In the genomic region with DNA sequence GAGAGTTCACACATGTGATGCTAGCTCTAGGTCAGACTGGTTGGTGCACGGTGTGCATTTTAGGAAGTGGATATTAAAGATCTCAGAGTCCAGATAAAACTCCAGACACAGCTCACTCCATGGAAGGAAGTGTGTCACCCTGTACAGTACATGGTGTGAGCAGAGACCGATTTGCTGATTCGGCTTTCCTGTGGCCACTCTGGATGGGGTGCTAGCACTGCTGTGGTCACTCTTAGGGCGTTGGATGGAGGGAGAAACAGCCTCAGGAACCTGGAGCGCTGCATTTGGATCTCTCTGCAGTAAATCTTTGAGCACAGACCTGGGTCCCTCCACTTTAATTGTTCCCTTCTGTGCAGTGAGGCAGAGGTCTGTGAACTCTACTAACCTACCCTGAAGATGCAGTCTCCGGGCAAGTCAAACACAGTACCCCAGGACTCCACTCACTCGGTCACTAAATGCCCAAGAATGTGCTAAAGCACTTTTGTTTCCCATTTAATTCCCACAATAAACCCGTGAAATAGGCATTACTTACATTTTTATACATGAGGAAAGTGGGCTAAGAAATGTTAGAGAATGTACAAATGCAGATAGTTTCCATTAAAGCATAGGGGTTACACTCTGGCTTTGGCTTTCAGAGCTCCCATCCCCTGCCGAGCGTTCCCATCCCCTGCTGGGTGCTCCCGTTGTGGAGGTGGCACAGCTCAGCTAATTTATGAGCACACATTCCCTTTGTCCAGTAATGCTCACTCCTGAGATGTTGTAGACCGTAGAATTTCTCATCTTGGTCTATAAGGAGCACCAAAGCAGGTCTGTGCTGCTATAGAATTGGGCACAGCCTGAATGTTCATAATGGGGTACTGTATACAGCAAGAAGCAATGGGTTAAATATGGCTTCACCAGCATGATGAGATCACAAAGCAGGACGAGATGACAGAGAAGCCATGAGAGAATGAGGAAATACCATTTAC, we compare ENCODE assay signal across 36 mouse cellular contexts. TPM values are rescaled to one million over a fixed set of nuclear protein-coding genes. Genes with fewer than 3 reads are reported as not detected.
DNase-seq lines count a peak whose midpoint lies in the region; ATAC-seq and TF ChIP-seq lines count a peak whose summit lies in the region.
"Had no signal": no experiment of that assay in that cellular context is flagged by ENCODE, and none has a peak within 500 bp of the region (broad histone marks: within the 10 kb centered on the region; RNA-seq: fewer than 3 reads in every experiment).

No protein-coding gene starts in this region.

- no peak overlapping the region for H3K4me3 ChIP-seq in neural tube, embryonic 11.5 days (ENCODE audit: low read depth, low read length)
- H3K4me3 ChIP-seq in hindbrain, postnatal 0 days (ENCODE audit: low read length) = no peak overlapping the region
- peak overlapping the region; percentile 18 for H3K4me3 ChIP-seq in neural tube, embryonic 15.5 days (replicated peaks)
- H3K4me3 ChIP-seq: embryonic facial prominence, embryonic 10.5 days; embryonic facial prominence, embryonic 15.5 days; heart, adult 2 months; heart, embryonic 12.5 days; kidney, embryonic 15.5 days; layer of hippocampus, adult 2 months; left cerebral cortex, adult 2 months; limb, embryonic 13.5 days; lung, embryonic 15.5 days had no signal

- H3K36me3 ChIP-seq in neural tube, embryonic 11.5 days (ENCODE audit: control insufficient read depth, insufficient read depth, low read length) = no peaks in the 10 kb centered on the region
- H3K36me3 ChIP-seq in hindbrain, postnatal 0 days (ENCODE audit: insufficient read depth, low read length) = no peaks in the 10 kb centered on the region
- no peaks in the 10 kb centered on the region for H3K36me3 ChIP-seq in neural tube, embryonic 15.5 days
- H3K36me3 ChIP-seq: embryonic facial prominence, embryonic 10.5 days; embryonic facial prominence, embryonic 15.5 days; heart, embryonic 12.5 days; kidney, embryonic 15.5 days; limb, embryonic 13.5 days; lung, embryonic 15.5 days had no signal

- H3K9me3 ChIP-seq in neural tube, embryonic 11.5 days (ENCODE audit: control insufficient read depth, low read length) = no peaks in the 10 kb centered on the region
- no peaks in the 10 kb centered on the region for H3K9me3 ChIP-seq in hindbrain, postnatal 0 days (ENCODE audit: low read length)
- no peaks in the 10 kb centered on the region for H3K9me3 ChIP-seq in neural tube, embryonic 15.5 days (replicated peaks)
- H3K9me3 ChIP-seq: embryonic facial prominence, embryonic 10.5 days; embryonic facial prominence, embryonic 15.5 days; heart, embryonic 12.5 days; kidney, embryonic 15.5 days; limb, embryonic 13.5 days; lung, embryonic 15.5 days had no signal

- TF ChIP-seq CTCF in hindbrain, postnatal 0 days (IDR thresholded peaks at IDR 0.05; ENCODE audit: low read depth) = no peak

- 39% methylated on average over 13 of the region's 13 CpGs for WGBS in neural tube, embryonic 11.5 days
- 46% methylated on average over 13 of the region's 13 CpGs for WGBS in hindbrain, postnatal 0 days
- 27% methylated on average over 13 of the region's 13 CpGs for WGBS in neural tube, embryonic 15.5 days

- no peaks in the 10 kb centered on the region; the same call in 1 of the 2 replicates for H3K4me1 ChIP-seq in neural tube, embryonic 11.5 days (ENCODE audit: control insufficient read depth, insufficient read depth, low read length)
- H3K4me1 ChIP-seq in hindbrain, postnatal 0 days (ENCODE audit: insufficient read depth, low read length) = peaks cover 11% of the 10 kb centered on the region
- H3K4me1 ChIP-seq in neural tube, embryonic 15.5 days = peaks cover 21% of the 10 kb centered on the region

- H3K27ac ChIP-seq in neural tube, embryonic 11.5 days (ENCODE audit: low read depth, low read length) = no peak overlapping the region
- H3K27ac ChIP-seq in hindbrain, postnatal 0 days = no peak overlapping the region
- H3K27ac ChIP-seq in neural tube, embryonic 15.5 days (replicated peaks) = no peak overlapping the region
- H3K27ac ChIP-seq: embryonic facial prominence, embryonic 10.5 days; embryonic facial prominence, embryonic 15.5 days; heart, adult 2 months; kidney, embryonic 15.5 days; layer of hippocampus, adult 2 months; left cerebral cortex, adult 2 months; limb, embryonic 13.5 days; lung, embryonic 15.5 days had no signal

- H3K27me3 ChIP-seq in neural tube, embryonic 11.5 days (ENCODE audit: control insufficient read depth, insufficient read depth, low read length) = 0 out of 2 replicates have a peak, but pooled peaks cover 4% of the 10 kb centered on the region
- H3K27me3 ChIP-seq in hindbrain, postnatal 0 days (ENCODE audit: insufficient read depth, low read length) = 0 out of 2 replicates have a peak, but pooled peaks cover 5% of the 10 kb centered on the region
- peaks cover 8% of the 10 kb centered on the region; the same call in 1 of the 2 replicates for H3K27me3 ChIP-seq in neural tube, embryonic 15.5 days (replicated peaks)

- ATAC-seq in frontal cortex, adult (ENCODE audit: low TSS enrichment) = peak; percentile 39
- ATAC-seq in neural tube, embryonic 11.5 days (ENCODE audit: insufficient read depth, low FRiP score, low TSS enrichment) = peak; percentile 90
- ATAC-seq in hindbrain, postnatal 0 days = no peak
- ATAC-seq in neural tube, embryonic 15.5 days (ENCODE audit: low FRiP score) = peak; percentile 51
- ATAC-seq: forebrain, embryonic 14.5 days had no signal

- no peak overlapping the region for H3K9ac ChIP-seq in neural tube, embryonic 11.5 days (ENCODE audit: low read length)
- no peak overlapping the region for H3K9ac ChIP-seq in hindbrain, postnatal 0 days (replicated peaks; ENCODE audit: low read length)
- 0 out of 2 replicates have a peak overlapping the region, but pooled peaks have one; percentile 5 for H3K9ac ChIP-seq in neural tube, embryonic 15.5 days (replicated peaks)
- H3K9ac ChIP-seq: embryonic facial prominence, embryonic 15.5 days; heart, embryonic 12.5 days; kidney, embryonic 15.5 days; limb, embryonic 13.5 days; lung, embryonic 15.5 days had no signal

- H3K4me2 ChIP-seq in neural tube, embryonic 11.5 days (ENCODE audit: low read depth) = no peak overlapping the region
- peak overlapping the region; percentile 36 for H3K4me2 ChIP-seq in hindbrain, postnatal 0 days (ENCODE audit: low read depth, low read length)
- peak overlapping the region; percentile 52 for H3K4me2 ChIP-seq in neural tube, embryonic 15.5 days
- H3K4me2 ChIP-seq: embryonic facial prominence, embryonic 15.5 days; heart, embryonic 12.5 days; kidney, embryonic 15.5 days; limb, embryonic 13.5 days; liver, embryonic 11.5 days; lung, embryonic 15.5 days had no signal

- DNase-seq in frontal cortex, adult 2 months (ENCODE audit: extremely low spot score in 1 of 2, low spot score in 1 of 2) = no peak
- peak; percentile 56 for DNase-seq in neural tube, embryonic 11.5 days (ENCODE audit: low spot score)
- DNase-seq in neural tube, embryonic 10.5 days (ENCODE audit: extremely low spot score, low spot score) = no peak
- DNase-seq in hindbrain, postnatal 0 days (ENCODE audit: low spot score) = no peak
- no peak for DNase-seq in T-cell, adult 2 months (ENCODE audit: low spot score)
- DNase-seq in natural killer cell, adult 2 months (ENCODE audit: low spot score in 2 of 2) = no peak
- DNase-seq: adrenal gland, postnatal 25 days; cerebellum, adult 8-10 months; heart, adult 2 months; heart, postnatal 4 days; kidney, adult 18-20 months; kidney, postnatal 25 days; right cerebral cortex, postnatal 25 days; spleen, adult 18-20 months; thymus, adult 18-20 months; thymus, postnatal 25 days had no signal

RNA-seq across cellular contexts. Expression of a gene that starts 32.5 kb away (rescaled TPM):
- 0.74 and 1.9 TPM in 2 replicates for polyA plus RNA-seq in frontal cortex, adult 2 months (2012; rRNA removed)
- 3.0 and 3.3 TPM in 2 replicates for polyA plus RNA-seq in neural tube, embryonic 11.5 days (2014; fragmentation: Nextera tagmentation; extraction: Ambion mirVana)
- 0.79 and 3.0 TPM in 2 replicates for total RNA-seq in hindbrain, postnatal 0 days (2014; rRNA removed)
- polyA plus RNA-seq in hindbrain, postnatal 0 days (2015; fragmentation: Nextera tagmentation; extraction: Ambion mirVana) = 1.8 and 1.9 TPM in 2 replicates
- 6.1 and 6.2 TPM in 2 replicates for polyA plus RNA-seq in neural tube, embryonic 15.5 days (2015; fragmentation: Nextera tagmentation; extraction: Ambion mirVana)
- total RNA-seq: adrenal gland, adult 18-20 months; adrenal gland, postnatal 25 days; gastrocnemius, adult 8-10 months; gastrocnemius, postnatal 4 days; heart, adult 2 months; heart, postnatal 4 days; megakaryocyte, adult 5-6 weeks had no signal
- polyA plus RNA-seq: heart, adult 2 months; heart, embryonic 12.5 days; heart, postnatal 0 days; intestine, embryonic 14.5 days; kidney, embryonic 15.5 days; liver, embryonic 11.5 days; liver, embryonic 16.5 days; lung, embryonic 15.5 days; stomach, embryonic 16.5 days had no signal
